Mouse (Mus musculus) cerebellum, postnatal 4 days (tissue): ENCODE data around the gene Cd3e.
"Not testable (repeated sequence)": the region's sequence is repeated elsewhere in the genome, so short reads cannot be mapped to it uniquely, and the experiment has no call there.

ENCODE experiments used
- DNase-seq, 2 experiments: peaks; one replicate each; pipeline ENCODE4 v3.0.0; 2022; ENCODE audit warnings: low spot score in 2 of 2, mixed read lengths in 1 of 2

Gene Cd3e

GRCm38 (mm10) chr9:45009180-45010078, at the start of gene Cd3e:
TSS of gene Cd3e (minus strand) at chr9:45009627.
- DNase-seq = no peak

- no peak for DNase-seq
Observed at GRCm38 (mm10) chr9:45058304-45058940, 49.0 kb upstream of the Cd3e start.

GRCm38 (mm10) chr9:45055082-45055713, 45.8 kb upstream of the Cd3e start, which contains the start of gene Mpzl3:
TSS of gene Mpzl3 (plus strand) at chr9:45055186.
- DNase-seq = peak; percentile 82 to 89

- no peak for DNase-seq
Observed at GRCm38 (mm10) chr9:45050301-45050700, 40.9 kb upstream of the Cd3e start.

GRCm38 (mm10) chr9:45049731-45050130, 40.3 kb upstream of the Cd3e start:
- DNase-seq = no peak

GRCm38 (mm10) chr9:45048511-45048910, 39.1 kb upstream of the Cd3e start:
- no peak for DNase-seq

GRCm38 (mm10) chr9:45046973-45047372, 37.5 kb upstream of the Cd3e start:
- no peak for DNase-seq

- DNase-seq = no peak
Observed at GRCm38 (mm10) chr9:45042947-45043346, 33.5 kb upstream of the Cd3e start.

GRCm38 (mm10) chr9:45042056-45042720, 32.8 kb upstream of the Cd3e start:
- DNase-seq = no peak

- DNase-seq = no peak
Observed at GRCm38 (mm10) chr9:45041131-45041838, 31.9 kb upstream of the Cd3e start.

GRCm38 (mm10) chr9:45040066-45040845, 30.8 kb upstream of the Cd3e start:
- no peak for DNase-seq

GRCm38 (mm10) chr9:45039499-45039898, 30.1 kb upstream of the Cd3e start, which contains the start of gene Mpzl2:
TSS of gene Mpzl2 (plus strand) at chr9:45039799.
- no peak for DNase-seq

- DNase-seq = not testable (repeated sequence)
Observed at GRCm38 (mm10) chr9:45037803-45038202, 28.4 kb upstream of the Cd3e start.

GRCm38 (mm10) chr9:45034526-45034925, 25.1 kb upstream of the Cd3e start:
- no peak for DNase-seq

GRCm38 (mm10) chr9:45032261-45032660, 22.8 kb upstream of the Cd3e start:
- DNase-seq = no peak

GRCm38 (mm10) chr9:45030341-45030740, 20.9 kb upstream of the Cd3e start:
- no peak for DNase-seq

GRCm38 (mm10) chr9:45027376-45027775, 17.9 kb upstream of the Cd3e start:
- no peak for DNase-seq

- no peak for DNase-seq
Observed at GRCm38 (mm10) chr9:45024187-45024586, 14.8 kb upstream of the Cd3e start.

GRCm38 (mm10) chr9:45023638-45024037, 14.2 kb upstream of the Cd3e start:
- no peak for DNase-seq

- DNase-seq = peak in 1 of 2 experiments; percentile 56
Observed at GRCm38 (mm10) chr9:45022800-45023199, 13.4 kb upstream of the Cd3e start.
